Mouse (Mus musculus) intestine, embryonic 16.5 days (tissue): ENCODE measurements around the gene Ifi207. TPM values are rescaled to one million over a fixed set of nuclear protein-coding genes. Genes with fewer than 3 reads are reported as not detected.
"Not testable (repeated sequence)": the region's sequence is repeated elsewhere in the genome, so short reads cannot be mapped to it uniquely, and the experiment has no call there.

Experiments
- ATAC-seq: fragments of 200-750 bp; cut with Nextera tagmentation; 2 replicates; pipeline ENCODE4 v1.8.0; 2017; ENCODE audit warnings: moderate TSS enrichment, moderate library complexity
- H3K27ac ChIP-seq: fragments of 300-500 bp; sonication (generic); 2 replicates; pipeline ENCODE4 v1.5.1; 2014; ENCODE audit warnings: mild to moderate bottlenecking, low read length
- H3K27me3 ChIP-seq: fragments of 300-500 bp; sonication (generic); replicated peaks from 2 replicates; pipeline ENCODE4 v1.6.1; 2014; ENCODE audit warnings: low read length, control low read depth, mixed read lengths; ENCODE audit not compliant: control insufficient read depth, insufficient read depth
- H3K36me3 ChIP-seq: fragments of 300-500 bp; sonication (generic); 2 replicates; pipeline ENCODE4 v1.6.1; 2014; ENCODE audit warnings: low read length, control low read depth; ENCODE audit not compliant: control insufficient read depth, insufficient read depth
- H3K4me1 ChIP-seq: fragments of 300-500 bp; sonication (generic); 2 replicates; pipeline ENCODE4 v1.6.1; 2014; ENCODE audit warnings: low read length, control low read depth, mixed read lengths; ENCODE audit not compliant: control insufficient read depth, insufficient read depth
- H3K4me2 ChIP-seq: fragments of 300-500 bp; sonication (generic); 2 replicates; pipeline ENCODE4 v1.6.1; 2014; ENCODE audit warnings: low read depth, low read length, control low read depth
- H3K4me3 ChIP-seq: fragments of 300-500 bp; sonication (generic); 2 replicates; pipeline ENCODE4 v1.5.1; 2014; ENCODE audit warnings: mild to moderate bottlenecking, low read length
- H3K9ac ChIP-seq: fragments of 300-500 bp; sonication (generic); 2 replicates; pipeline ENCODE4 v1.6.1; 2014; ENCODE audit warnings: low read depth, low read length
- H3K9me3 ChIP-seq: fragments of 300-500 bp; sonication (generic); 2 replicates; pipeline ENCODE4 v1.6.1; 2016; ENCODE audit warnings: low read length, control low read depth; ENCODE audit not compliant: control insufficient read depth
- WGBS: fragments of 180-500 bp; shearing (Covaris S2); extraction: QIAGEN DNeasy Blood & Tissue Kit; methylation state at CpG from one replicate; pipeline ENCODE4 v1.1.7; 2014; 5-methylcytosine and 5-hydroxymethylcytosine counted together
- polyA plus RNA-seq: library from polyadenylated mRNA; unstranded; fragments of >200 nt; fragmentation: Nextera tagmentation; extraction: Ambion mirVana; gene quantifications from 2 replicates; pipeline ENCODE4 v1.2.1, GENCODE M21; 2015

Gene Ifi207
- polyA plus RNA-seq, 1 experiment from 2014 or later: 0.98 TPM

GRCm38 (mm10) chr1:173678605-173679004 is 62.9 kb downstream of the Ifi207 start:
- H3K4me1 ChIP-seq, ATAC-seq, H3K9me3 ChIP-seq, H3K4me3 ChIP-seq, H3K36me3 ChIP-seq, H3K27ac ChIP-seq, H3K4me2 ChIP-seq, H3K27me3 ChIP-seq, H3K9ac ChIP-seq: not testable (repeated sequence)
- 74% methylated on average over 1 of the region's 1 CpGs for WGBS

- WGBS: 33% methylated on average over 3 of the region's 3 CpGs
- not testable (repeated sequence) for H3K27me3 ChIP-seq, H3K9me3 ChIP-seq, H3K4me2 ChIP-seq, H3K4me1 ChIP-seq, H3K4me3 ChIP-seq, ATAC-seq, H3K27ac ChIP-seq, H3K36me3 ChIP-seq, H3K9ac ChIP-seq
Observed at GRCm38 (mm10) chr1:173673458-173674097, 68.0 kb downstream of the Ifi207 start, which contains the start of gene Ifi208. Gene Ifi208 (plus strand): TSS chr1:173673675.

Other genes with a start within 250 kb of the Ifi207 start
- not detected in 2 replicates for gene Ifi214, start 205.8 kb downstream of the Ifi207 start, polyA plus RNA-seq
- 0.11 and 0.34 TPM in 2 replicates for gene Ifi213, start 142.5 kb downstream of the Ifi207 start, polyA plus RNA-seq
- gene Ifi209, start 110.8 kb downstream of the Ifi207 start, polyA plus RNA-seq: 0.32 and 0.38 TPM in 2 replicates
- 0.06 and 0.09 TPM in 2 replicates for gene Ifi208, start 68.1 kb downstream of the Ifi207 start, polyA plus RNA-seq
- 1.9 and 2.5 TPM in 2 replicates for gene Ifi204, start 25.2 kb upstream of the Ifi207 start, polyA plus RNA-seq
- 0.72 and 0.97 TPM in 2 replicates for gene Ifi211, start 171.3 kb upstream of the Ifi207 start, polyA plus RNA-seq
- 3.2 and 3.3 TPM in 2 replicates for gene Mndal, start 200.7 kb upstream of the Ifi207 start, polyA plus RNA-seq
- gene Ifi203, start 200.9 kb upstream of the Ifi207 start, polyA plus RNA-seq: 1.4 and 2.2 TPM in 2 replicates
- gene Ifi202b, start 241.0 kb upstream of the Ifi207 start, polyA plus RNA-seq: not detected in 2 replicates